Mouse (Mus musculus) MEL (cell line): Measurements from ENCODE around the gene Vmn1r101.
"Not testable (repeated sequence)": the region's sequence is repeated elsewhere in the genome, so short reads cannot be mapped to it uniquely, and the experiment has no call there.

Experiments used
- BHLHE40 ChIP-seq: IDR thresholded peaks from 2 replicates; pipeline ENCODE4 v1.6.1; 2012; ENCODE audit warnings: low read depth, mild to moderate bottlenecking, inconsistent platforms, low read length, improper control_type of control experiment, borderline replicate concordance
- CHD2 ChIP-seq: IDR thresholded peaks from 2 replicates; pipeline ENCODE4 v1.6.1; 2011; ENCODE audit warnings: low read length, improper control_type of control experiment
- CTCF ChIP-seq, 3 experiments: IDR thresholded peaks in 2 of 3; conservative IDR thresholded peaks in 1 of 3; 2 replicates each; pipeline ENCODE4 v1.5.1; 2011 to 2012; ENCODE audit warnings: low read length in 3 of 3, low read depth in 2 of 3, mild to moderate bottlenecking in 2 of 3, improper control_type of control experiment in 1 of 3, inconsistent platforms in 1 of 3, mixed read lengths in 1 of 3, moderate library complexity in 1 of 3; ENCODE audit not compliant: control insufficient read depth in 1 of 3, insufficient read depth in 1 of 3, poor library complexity in 1 of 3, severe bottlenecking in 1 of 3
- EP300 ChIP-seq, 2 experiments: IDR thresholded peaks; 2 replicates each; pipeline ENCODE4 v1.6.1; 2011; ENCODE audit warnings: improper control_type of control experiment in 2 of 2, low read length in 2 of 2, low read depth in 1 of 2, mild to moderate bottlenecking in 1 of 2
- HCFC1 ChIP-seq: IDR thresholded peaks from 2 replicates; pipeline ENCODE4 v1.6.1; 2012; ENCODE audit warnings: low read depth, mild to moderate bottlenecking, inconsistent platforms, low read length, improper control_type of control experiment, moderate library complexity
- KAT2A ChIP-seq: conservative IDR thresholded peaks from 2 replicates; pipeline ENCODE4 v1.6.1; 2012; ENCODE audit warnings: low read depth, low read length, improper control_type of control experiment, inconsistent platforms
- MEF2A ChIP-seq: IDR thresholded peaks from 2 replicates; pipeline ENCODE4 v1.6.1; 2014; ENCODE audit warnings: low read depth, mild to moderate bottlenecking, inconsistent platforms, low read length, improper control_type of control experiment; ENCODE audit not compliant: poor library complexity, insufficient replicate concordance, severe bottlenecking; ENCODE audit errors: extremely low read depth
- NELFE ChIP-seq: IDR thresholded peaks from 2 replicates; pipeline ENCODE4 v1.6.1; 2011; ENCODE audit warnings: low read depth, low read length, improper control_type of control experiment
- POLR2A ChIP-seq, 2 experiments: IDR thresholded peaks; 2 replicates each; pipeline ENCODE4 v1.6.1; 2011 to 2012; ENCODE audit warnings: low read length in 2 of 2, mild to moderate bottlenecking in 2 of 2, control low read depth in 1 of 2, improper control_type of control experiment in 1 of 2, low read depth in 1 of 2, moderate library complexity in 1 of 2; ENCODE audit not compliant: control insufficient read depth in 1 of 2, insufficient read depth in 1 of 2, poor library complexity in 1 of 2
- POLR2AphosphoS2 ChIP-seq: IDR thresholded peaks from 2 replicates; pipeline ENCODE4 v1.6.1; 2011; ENCODE audit warnings: low read length, improper control_type of control experiment
- RAD21 ChIP-seq: IDR thresholded peaks from 2 replicates; pipeline ENCODE4 v1.6.1; 2011; ENCODE audit warnings: mild to moderate bottlenecking, low read depth, low read length, improper control_type of control experiment
- SMC3 ChIP-seq: IDR thresholded peaks from 2 replicates; pipeline ENCODE4 v1.6.1; 2011; ENCODE audit warnings: low read depth, low read length, improper control_type of control experiment
- TAL1 ChIP-seq: IDR thresholded peaks from 2 replicates; pipeline ENCODE4 v1.6.1; 2012; ENCODE audit warnings: mild to moderate bottlenecking, inconsistent platforms, low read length, moderate library complexity, mixed read lengths
- ZMIZ1 ChIP-seq: IDR thresholded peaks from 2 replicates; pipeline ENCODE4 v1.6.1; 2012; ENCODE audit warnings: low read depth, mild to moderate bottlenecking, inconsistent platforms, low read length, improper control_type of control experiment, moderate library complexity

DNA sequence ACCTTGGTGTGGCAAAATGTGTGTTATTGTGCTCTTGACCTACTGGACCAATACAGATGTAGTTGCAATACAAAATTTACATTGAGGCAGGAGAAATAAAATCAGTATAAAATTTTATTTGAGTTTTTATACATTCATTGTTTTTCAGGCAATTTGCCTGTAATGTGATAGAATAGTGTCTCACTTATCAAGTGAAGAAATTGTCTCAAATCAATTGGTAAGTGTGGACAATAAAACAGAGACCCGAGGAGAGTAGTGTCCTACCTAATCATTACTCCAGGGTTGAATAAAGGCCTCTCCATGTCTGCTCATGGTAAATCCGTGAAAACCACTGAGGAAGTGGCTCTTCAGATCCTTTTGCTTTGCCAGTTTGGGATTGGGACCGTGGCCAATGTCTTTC is 24.8 kb downstream of the Vmn1r101 start, which contains the start of gene Vmn1r100:
- TF ChIP-seq NELFE; BHLHE40; CHD2; CTCF (IDR thresholded peaks at IDR 0.05 in 2 of 3, conservative IDR thresholded peaks at IDR 0.05 in 1 of 3; ENCODE audit: control insufficient read depth in 1 of 3, insufficient read depth in 1 of 3, low read depth in 2 of 3, low read length in 3 of 3, poor library complexity in 1 of 3, severe bottlenecking in 1 of 3); POLR2AphosphoS2; MEF2A; POLR2A (IDR thresholded peaks at IDR 0.05; ENCODE audit: control insufficient read depth in 1 of 2, insufficient read depth in 1 of 2, low read depth in 1 of 2, low read length in 2 of 2, poor library complexity in 1 of 2); EP300 (IDR thresholded peaks at IDR 0.05; ENCODE audit: low read depth in 1 of 2, low read length in 2 of 2); RAD21; KAT2A; ZMIZ1; TAL1; SMC3; HCFC1: not testable (repeated sequence)
